In genomic region chr1:71851268-71851667, GRCm38 (mm10) we compare ENCODE assay signal across 19 mouse cellular contexts.
DNase-seq lines count a peak whose midpoint lies in the region; TF ChIP-seq lines count a peak whose summit lies in the region.
"Had no signal": no experiment of that assay in that cellular context is flagged by ENCODE, and none has a peak within 500 bp of the region (broad histone marks: within the 10 kb centered on the region; RNA-seq: fewer than 3 reads in every experiment).

No protein-coding gene starts in this region.

- H3K27ac ChIP-seq in CH12.LX (ENCODE audit: insufficient read depth, low read depth) = no peak overlapping the region
- H3K27ac ChIP-seq in kidney, adult 2 months (ENCODE audit: insufficient read depth, low read depth, low read length) = no peak overlapping the region
- H3K27ac ChIP-seq: embryonic facial prominence, embryonic 13.5 days; embryonic facial prominence, embryonic 15.5 days; forebrain, embryonic 10.5 days; forebrain, embryonic 12.5 days had no signal

- H3K36me3 ChIP-seq in CH12.LX (replicated peaks in 1 of 2; ENCODE audit: control insufficient read depth in 1 of 2, insufficient read depth in 1 of 2, low read length in 1 of 2) (no peaks in the 10 kb centered on the region), myocyte (ENCODE audit: control insufficient read depth, insufficient read depth) (no peaks in the 10 kb centered on the region)
- H3K36me3 ChIP-seq in kidney, adult 2 months (ENCODE audit: control insufficient read depth, insufficient read depth, low read length) = no peaks in the 10 kb centered on the region
- H3K36me3 ChIP-seq: embryonic facial prominence, embryonic 13.5 days; embryonic facial prominence, embryonic 15.5 days; forebrain, embryonic 10.5 days; forebrain, embryonic 12.5 days had no signal

- WGBS in kidney, adult 2 months = 82% methylated on average over 8 of the region's 8 CpGs

- H3K27me3 ChIP-seq in CH12.LX (replicated peaks) = no peaks in the 10 kb centered on the region
- H3K27me3 ChIP-seq in myocyte (ENCODE audit: control insufficient read depth, insufficient read depth, insufficient read length) = no peaks in the 10 kb centered on the region
- no peaks in the 10 kb centered on the region; the same call in 1 of the 2 replicates for H3K27me3 ChIP-seq in kidney, adult 2 months (replicated peaks; ENCODE audit: control insufficient read depth, insufficient read depth, low read length)
- H3K27me3 ChIP-seq: embryonic facial prominence, embryonic 13.5 days; embryonic facial prominence, embryonic 15.5 days; forebrain, embryonic 12.5 days had no signal

- TF ChIP-seq EP300 in CH12.LX (IDR thresholded peaks at IDR 0.05; ENCODE audit: low read length) = no peak

- H3K9me3 ChIP-seq in CH12.LX (replicated peaks; ENCODE audit: low read length) = no peaks in the 10 kb centered on the region
- H3K9me3 ChIP-seq: embryonic facial prominence, embryonic 13.5 days; embryonic facial prominence, embryonic 15.5 days; forebrain, embryonic 10.5 days; forebrain, embryonic 12.5 days had no signal

- TF ChIP-seq POLR2A in CH12.LX (IDR thresholded peaks at IDR 0.05; ENCODE audit: low read depth, low read length) (no peak), myocyte (IDR thresholded peaks at IDR 0.05; ENCODE audit: insufficient read length, low read depth) (no peak)
- no peak for TF ChIP-seq POLR2A in kidney, adult 2 months (IDR thresholded peaks at IDR 0.05; ENCODE audit: low read depth, low read length)

- in situ Hi-C loops in CH12.LX (cut with MboI; ENCODE audit: low pct_ligation_motif_present, low pct_unique_long_range_greater_than_20kb, low sequenced_read_pairs) = no loop called here

- 0 out of 4 replicates have a peak, but pooled peaks cover 0 to 3% of the 10 kb centered on the region in 2 experiments for H3K4me1 ChIP-seq in CH12.LX (ENCODE audit: control insufficient read depth in 1 of 2, insufficient read depth in 2 of 2)
- H3K4me1 ChIP-seq in kidney, adult 2 months (ENCODE audit: control insufficient read depth, insufficient read depth, low read length) = no peaks in the 10 kb centered on the region
- H3K4me1 ChIP-seq: embryonic facial prominence, embryonic 15.5 days; forebrain, embryonic 12.5 days had no signal

- H3K4me3 ChIP-seq in CH12.LX (replicated peaks in 1 of 3; ENCODE audit: low read depth in 2 of 3, low read length in 2 of 3, poor library complexity in 1 of 3) (no peak overlapping the region), myocyte (no peak overlapping the region)
- no peak overlapping the region for H3K4me3 ChIP-seq in kidney, adult 2 months (ENCODE audit: insufficient read depth, low read depth, low read length)
- H3K4me3 ChIP-seq: embryonic facial prominence, embryonic 13.5 days; embryonic facial prominence, embryonic 15.5 days; erythroblast, embryonic 14.5 days; forebrain, embryonic 10.5 days; forebrain, embryonic 12.5 days had no signal

- H3K4me2 ChIP-seq in CH12.LX (ENCODE audit: insufficient read depth, low read depth, poor library complexity, severe bottlenecking) (no peak overlapping the region), myocyte (ENCODE audit: low read depth) (no peak overlapping the region)
- H3K4me2 ChIP-seq: embryonic facial prominence, embryonic 13.5 days; embryonic facial prominence, embryonic 15.5 days; forebrain, embryonic 12.5 days had no signal

- DNase-seq in 3T3-L1 (ENCODE audit: low read depth, low spot score) = peak; percentile 14
- peak; percentile 11 for DNase-seq in CH12.LX (ENCODE audit: extremely low read depth)
- no peak for DNase-seq in gastrocnemius, postnatal 36 days
- DNase-seq in kidney, adult 2 months = no peak
- DNase-seq: adrenal gland, adult 8-10 months; adrenal gland, postnatal 14 days; adrenal gland, postnatal 36 days; cerebellum, adult 11-12 months; cerebellum, adult 2 months; cerebellum, adult 9-10 months; cerebellum, postnatal 10 days; cerebellum, postnatal 25 days; embryo, embryonic 11 days had no signal

- dilution Hi-C loops in CH12.LX (cut with MboI; ENCODE audit: extremely low pct_ligation_motif_present, extremely low pct_unique_long_range_greater_than_20kb, low sequenced_read_pairs) = no loop called here

- no peak overlapping the region for H3K9ac ChIP-seq in CH12.LX (ENCODE audit: insufficient read depth, low read depth)
- H3K9ac ChIP-seq: embryonic facial prominence, embryonic 13.5 days; embryonic facial prominence, embryonic 15.5 days; forebrain, embryonic 12.5 days had no signal

- intact Hi-C loops in gastrocnemius, postnatal 36 days (cut with DNase I) = no loop called here

- TF ChIP-seq CTCF in CH12.LX (conservative IDR thresholded peaks at IDR 0.05 in 1 of 2, IDR thresholded peaks at IDR 0.05 in 1 of 2; ENCODE audit: low read depth in 2 of 2, low read length in 2 of 2) = no peak
- no peak for TF ChIP-seq CTCF in kidney, adult 2 months (conservative IDR thresholded peaks at IDR 0.05; ENCODE audit: insufficient read depth, insufficient read length, low read depth, low read length)

- TF ChIP-seq RAD21 in CH12.LX (IDR thresholded peaks at IDR 0.05; ENCODE audit: low read depth, low read length) = no peak

- H3ac ChIP-seq in myocyte (ENCODE audit: control insufficient read depth, insufficient read length) = no peak overlapping the region

- no peaks in the 10 kb centered on the region for H3K79me2 ChIP-seq in CH12.LX (replicated peaks; ENCODE audit: control insufficient read depth, extremely low read depth, insufficient read depth, poor library complexity, severe bottlenecking)
- H3K79me2 ChIP-seq in myocyte (ENCODE audit: control insufficient read depth, insufficient read depth) = no peaks in the 10 kb centered on the region

TF ChIP-seq in CH12.LX, 34 proteins besides CTCF, POLR2A, EP300 and RAD21:
- TF ChIP-seq SMC3 (IDR thresholded peaks at IDR 0.05; ENCODE audit: low read depth, low read length) (no peak), RCOR1 (conservative IDR thresholded peaks at IDR 0.05; ENCODE audit: low read depth, low read length) (no peak), BHLHE40 (IDR thresholded peaks at IDR 0.05; ENCODE audit: low read depth, low read length) (no peak), ZNF384 (IDR thresholded peaks at IDR 0.05; ENCODE audit: low read depth, low read length) (no peak), MEF2A (IDR thresholded peaks at IDR 0.05; ENCODE audit: borderline replicate concordance, low read depth, low read length) (no peak), MXI1 (IDR thresholded peaks at IDR 0.05; ENCODE audit: low read depth, low read length) (no peak), TCF12 (IDR thresholded peaks at IDR 0.05; ENCODE audit: low read depth, low read length) (no peak), ETS1 (conservative IDR thresholded peaks at IDR 0.05; ENCODE audit: low read depth, low read length) (no peak), HCFC1 (IDR thresholded peaks at IDR 0.05; ENCODE audit: low read depth, low read length) (no peak), NRF1 (IDR thresholded peaks at IDR 0.05; ENCODE audit: low read depth, low read length) (no peak), IRF4 (IDR thresholded peaks at IDR 0.05; ENCODE audit: low read depth, low read length) (no peak), POLR2AphosphoS2 (IDR thresholded peaks at IDR 0.05; ENCODE audit: low read depth, low read length) (no peak), E2F4 (IDR thresholded peaks at IDR 0.05; ENCODE audit: insufficient replicate concordance, low read depth, low read length) (no peak), ELF1 (IDR thresholded peaks at IDR 0.05; ENCODE audit: low read depth, low read length) (no peak), PAX5 (IDR thresholded peaks at IDR 0.05; ENCODE audit: low read length) (no peak), JUN (IDR thresholded peaks at IDR 0.05; ENCODE audit: insufficient read depth, low read depth, low read length) (no peak), ZC3H11A (IDR thresholded peaks at IDR 0.05; ENCODE audit: low read depth, low read length) (no peak), UBTF (IDR thresholded peaks at IDR 0.05; ENCODE audit: low read depth, low read length) (no peak), KAT2A (IDR thresholded peaks at IDR 0.05; ENCODE audit: insufficient replicate concordance, low read length) (no peak)

TF ChIP-seq in myocyte, 11 proteins besides CTCF, POLR2A, EP300 and RAD21:
- TF ChIP-seq TCF12 (IDR thresholded peaks at IDR 0.05; ENCODE audit: insufficient read depth, poor library complexity, severe bottlenecking) (no peak), REST (IDR thresholded peaks at IDR 0.05; ENCODE audit: insufficient read depth, insufficient read length) (no peak), TCF3 (IDR thresholded peaks at IDR 0.05; ENCODE audit: insufficient read length, low read depth) (peak; percentile 20), CEBPB (IDR thresholded peaks at IDR 0.05; ENCODE audit: insufficient read depth, poor library complexity, severe bottlenecking) (peak; percentile 36; the same call in 1 of the 2 replicates), USF1 (IDR thresholded peaks at IDR 0.05; ENCODE audit: low read depth) (no peak), POLR2AphosphoS2 (IDR thresholded peaks at IDR 0.05; ENCODE audit: insufficient read length, low read depth) (no peak), MYOD1 (IDR thresholded peaks at IDR 0.05; ENCODE audit: control insufficient read depth in 1 of 3, insufficient read length in 2 of 3, low read depth in 2 of 3) (peak in 2 of 3 experiments; percentile 71 to 74), MYOG (IDR thresholded peaks at IDR 0.05; ENCODE audit: control insufficient read depth in 1 of 3, insufficient read depth in 1 of 3, insufficient read length in 2 of 3, low read depth in 2 of 3) (no peak)

Comparison
In these comparisons a context has a peak if more than half of its experiments do, and no peak if none do; other contexts are left out.
1. DNase-seq: peak in 3T3-L1 (single experiment) and CH12.LX (single experiment); none in gastrocnemius, postnatal 36 days (0 of 2) and kidney, adult 2 months (single experiment).